Mouse (Mus musculus): ENCODE data around the gene Hist4h4. TPM values are rescaled to one million over a fixed set of nuclear protein-coding genes. Genes with fewer than 3 reads are reported as not detected.

Hist4h4 gene
- polyA plus RNA-seq, 1 experiment = not detected

- Histone ChIP-seq H3K4me3 (ENCODE audit: insufficient read depth, low read depth, low read length) (no peak overlapping the region), H3K27ac (ENCODE audit: insufficient read depth, low read depth, low read length) (no peak overlapping the region), H3K4me1 (ENCODE audit: control insufficient read depth, insufficient read depth, low read length) (no peaks in the 10 kb centered on the region)
- no peak for TF ChIP-seq CTCF (IDR thresholded peaks at IDR 0.05; ENCODE audit: insufficient read depth, low read depth, low read length)
- no peak for TF ChIP-seq POLR2A (IDR thresholded peaks at IDR 0.05; ENCODE audit: insufficient read depth, low read depth, low read length)
- 88% methylated on average over 8 of the region's 8 CpGs for WGBS
Observed at GRCm38 (mm10) chr6:136824987-136825386, 20.8 kb upstream of the Hist4h4 start.

- Histone ChIP-seq H3K27ac (ENCODE audit: insufficient read depth, low read depth, low read length) (no peak overlapping the region), H3K4me1 (ENCODE audit: control insufficient read depth, insufficient read depth, low read length) (no peaks in the 10 kb centered on the region), H3K4me3 (ENCODE audit: insufficient read depth, low read depth, low read length) (no peak overlapping the region)
- 92% methylated on average over 18 of the region's 18 CpGs for WGBS
- no peak for TF ChIP-seq POLR2A (IDR thresholded peaks at IDR 0.05; ENCODE audit: insufficient read depth, low read depth, low read length)
- no peak for TF ChIP-seq CTCF (IDR thresholded peaks at IDR 0.05; ENCODE audit: insufficient read depth, low read depth, low read length)
Observed at GRCm38 (mm10) chr6:136821086-136821485, 16.9 kb upstream of the Hist4h4 start.

GRCm38 (mm10) chr6:136820381-136820780, 16.2 kb upstream of the Hist4h4 start:
- WGBS = 96% methylated on average over 21 of the region's 21 CpGs
- Histone ChIP-seq H3K4me3 (ENCODE audit: insufficient read depth, low read depth, low read length) (no peak overlapping the region), H3K4me1 (ENCODE audit: control insufficient read depth, insufficient read depth, low read length) (no peaks in the 10 kb centered on the region), H3K27ac (ENCODE audit: insufficient read depth, low read depth, low read length) (no peak overlapping the region)
- TF ChIP-seq CTCF (IDR thresholded peaks at IDR 0.05; ENCODE audit: insufficient read depth, low read depth, low read length) (no peak), POLR2A (IDR thresholded peaks at IDR 0.05; ENCODE audit: insufficient read depth, low read depth, low read length) (no peak)

GRCm38 (mm10) chr6:136817549-136817948, 13.3 kb upstream of the Hist4h4 start:
- no peak for TF ChIP-seq CTCF (IDR thresholded peaks at IDR 0.05; ENCODE audit: insufficient read depth, low read depth, low read length)
- TF ChIP-seq POLR2A (IDR thresholded peaks at IDR 0.05; ENCODE audit: insufficient read depth, low read depth, low read length) = no peak
- H3K4me3 ChIP-seq (ENCODE audit: insufficient read depth, low read depth, low read length) = no peak overlapping the region
- 89% methylated on average over 3 of the region's 3 CpGs for WGBS
- no peaks in the 10 kb centered on the region for H3K4me1 ChIP-seq (ENCODE audit: control insufficient read depth, insufficient read depth, low read length)
- no peak overlapping the region for H3K27ac ChIP-seq (ENCODE audit: insufficient read depth, low read depth, low read length)

- H3K4me3 ChIP-seq (ENCODE audit: insufficient read depth, low read depth, low read length) = no peak overlapping the region
- no peak for TF ChIP-seq POLR2A (IDR thresholded peaks at IDR 0.05; ENCODE audit: insufficient read depth, low read depth, low read length)
- TF ChIP-seq CTCF (IDR thresholded peaks at IDR 0.05; ENCODE audit: insufficient read depth, low read depth, low read length) = no peak
- H3K27ac ChIP-seq (ENCODE audit: insufficient read depth, low read depth, low read length) = no peak overlapping the region
- WGBS = 82% methylated on average over 21 of the region's 21 CpGs
- no peaks in the 10 kb centered on the region for H3K4me1 ChIP-seq (ENCODE audit: control insufficient read depth, insufficient read depth, low read length)
Observed at GRCm38 (mm10) chr6:136816826-136817225, 12.6 kb upstream of the Hist4h4 start.

GRCm38 (mm10) chr6:136815381-136815780, 11.2 kb upstream of the Hist4h4 start:
- Histone ChIP-seq H3K4me3 (ENCODE audit: insufficient read depth, low read depth, low read length) (no peak overlapping the region), H3K4me1 (ENCODE audit: control insufficient read depth, insufficient read depth, low read length) (no peaks in the 10 kb centered on the region), H3K27ac (ENCODE audit: insufficient read depth, low read depth, low read length) (no peak overlapping the region)
- TF ChIP-seq CTCF (IDR thresholded peaks at IDR 0.05; ENCODE audit: insufficient read depth, low read depth, low read length) = no peak
- TF ChIP-seq POLR2A (IDR thresholded peaks at IDR 0.05; ENCODE audit: insufficient read depth, low read depth, low read length) = no peak
- 91% methylated on average over 7 of the region's 7 CpGs for WGBS

GRCm38 (mm10) chr6:136813117-136813516, 8.9 kb upstream of the Hist4h4 start:
- H3K4me1 ChIP-seq (ENCODE audit: control insufficient read depth, insufficient read depth, low read length) = peaks cover 7% of the 10 kb centered on the region; the same call in 1 of the 2 replicates
- no peak overlapping the region for H3K27ac ChIP-seq (ENCODE audit: insufficient read depth, low read depth, low read length)
- H3K4me3 ChIP-seq (ENCODE audit: insufficient read depth, low read depth, low read length) = no peak overlapping the region
- no peak for TF ChIP-seq POLR2A (IDR thresholded peaks at IDR 0.05; ENCODE audit: insufficient read depth, low read depth, low read length)
- no peak for TF ChIP-seq CTCF (IDR thresholded peaks at IDR 0.05; ENCODE audit: insufficient read depth, low read depth, low read length)
- WGBS = 22% methylated on average over 4 of the region's 4 CpGs

GRCm38 (mm10) chr6:136811196-136811595, 7.0 kb upstream of the Hist4h4 start:
- no peak for TF ChIP-seq CTCF (IDR thresholded peaks at IDR 0.05; ENCODE audit: insufficient read depth, low read depth, low read length)
- no peak for TF ChIP-seq POLR2A (IDR thresholded peaks at IDR 0.05; ENCODE audit: insufficient read depth, low read depth, low read length)
- Histone ChIP-seq H3K4me1 (ENCODE audit: control insufficient read depth, insufficient read depth, low read length) (peaks cover 11% of the 10 kb centered on the region; the same call in 1 of the 2 replicates), H3K27ac (ENCODE audit: insufficient read depth, low read depth, low read length) (no peak overlapping the region), H3K4me3 (ENCODE audit: insufficient read depth, low read depth, low read length) (no peak overlapping the region)
- WGBS = 88% methylated on average over 10 of the region's 10 CpGs

GRCm38 (mm10) chr6:136809673-136810072, 5.5 kb upstream of the Hist4h4 start:
- Histone ChIP-seq H3K4me1 (ENCODE audit: control insufficient read depth, insufficient read depth, low read length) (peaks cover 11% of the 10 kb centered on the region; the same call in 1 of the 2 replicates), H3K4me3 (ENCODE audit: insufficient read depth, low read depth, low read length) (no peak overlapping the region), H3K27ac (ENCODE audit: insufficient read depth, low read depth, low read length) (no peak overlapping the region)
- WGBS = 83% methylated on average over 13 of the region's 13 CpGs
- no peak for TF ChIP-seq CTCF (IDR thresholded peaks at IDR 0.05; ENCODE audit: insufficient read depth, low read depth, low read length)
- no peak for TF ChIP-seq POLR2A (IDR thresholded peaks at IDR 0.05; ENCODE audit: insufficient read depth, low read depth, low read length)

- no peak for TF ChIP-seq POLR2A (IDR thresholded peaks at IDR 0.05; ENCODE audit: insufficient read depth, low read depth, low read length)
- no peak for TF ChIP-seq CTCF (IDR thresholded peaks at IDR 0.05; ENCODE audit: insufficient read depth, low read depth, low read length)
- 30% methylated on average over 14 of the region's 14 CpGs for WGBS
- Histone ChIP-seq H3K4me1 (ENCODE audit: control insufficient read depth, insufficient read depth, low read length) (peaks cover 11% of the 10 kb centered on the region; the same call in 1 of the 2 replicates), H3K4me3 (ENCODE audit: insufficient read depth, low read depth, low read length) (peak overlapping the region; percentile 80), H3K27ac (ENCODE audit: insufficient read depth, low read depth, low read length) (no peak overlapping the region)
Observed at GRCm38 (mm10) chr6:136809077-136809476, 4.9 kb upstream of the Hist4h4 start.

Data from olfactory bulb, adult 2 months (tissue).